In the genomic region with DNA sequence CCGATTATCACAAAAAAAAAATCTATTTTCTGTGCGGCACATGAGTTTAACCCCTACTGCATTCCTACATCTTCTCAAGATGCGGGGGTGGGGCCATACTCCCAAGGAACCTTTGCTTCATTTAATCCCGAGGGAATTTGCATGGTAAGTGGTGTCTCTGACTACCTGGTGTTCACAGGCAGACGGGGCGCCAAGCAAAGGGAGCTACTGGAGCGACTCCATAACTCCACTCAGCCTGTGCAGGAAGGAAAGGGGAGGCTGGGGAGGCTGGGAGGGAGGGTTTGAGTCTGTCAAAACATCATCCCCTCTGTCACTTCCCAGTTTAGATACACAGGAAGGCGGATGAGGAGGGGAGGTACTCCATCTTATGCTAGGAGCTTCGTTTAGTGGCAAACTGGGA, we compare ENCODE assay signal across 9 mouse cellular contexts.
A peak's percentile ranks its signal among the peaks of the same experiment; 100 is the strongest.
DNase-seq lines count a peak whose midpoint lies in the region; ATAC-seq and TF ChIP-seq lines count a peak whose summit lies in the region.
"Had no signal": no experiment of that assay in that cellular context is flagged by ENCODE, and none has a peak within 500 bp of the region (broad histone marks: within the 10 kb centered on the region; RNA-seq: fewer than 3 reads in every experiment).

No protein-coding gene starts in this region.

- peak overlapping the region; percentile 26 for H3K27ac ChIP-seq in left cerebral cortex, adult 2 months
- peak overlapping the region; percentile 81 for H3K27ac ChIP-seq in embryonic facial prominence, embryonic 13.5 days
- peak overlapping the region; percentile 11; the same call in 1 of the 2 replicates for H3K27ac ChIP-seq in kidney, embryonic 14.5 days (ENCODE audit: low read depth, low read length)

- no peak for ATAC-seq in embryonic facial prominence, embryonic 13.5 days (ENCODE audit: insufficient number of reproducible peaks, insufficient read depth, low FRiP score, low TSS enrichment, low read depth)
- ATAC-seq in kidney, embryonic 14.5 days (ENCODE audit: low FRiP score, low TSS enrichment), result 0 out of 2 replicates have a peak, but pooled peaks have one; percentile 18

- H3K27me3 ChIP-seq in embryonic facial prominence, embryonic 13.5 days, result no peaks in the 10 kb centered on the region
- no peaks in the 10 kb centered on the region for H3K27me3 ChIP-seq in kidney, embryonic 14.5 days (ENCODE audit: control insufficient read depth, insufficient read depth, low read length)

- intact Hi-C loops in left cerebral cortex, adult 2 months (cut with DNase I), result no loop called here
- intact Hi-C loops in left cerebral cortex, postnatal 36 days (cut with DNase I), result no loop called here

- H3K4me1 ChIP-seq in embryonic facial prominence, embryonic 13.5 days, result peaks cover 48% of the 10 kb centered on the region
- H3K4me1 ChIP-seq in kidney, embryonic 14.5 days (ENCODE audit: control insufficient read depth, insufficient read depth, low read length), result 0 out of 2 replicates have a peak, but pooled peaks cover 7% of the 10 kb centered on the region

- no peak overlapping the region for H3K4me3 ChIP-seq in left cerebral cortex, adult 2 months
- no peak overlapping the region for H3K4me3 ChIP-seq in embryonic facial prominence, embryonic 13.5 days
- H3K4me3 ChIP-seq in kidney, embryonic 14.5 days (ENCODE audit: low read length), result no peak overlapping the region

- H3K4me2 ChIP-seq in embryonic facial prominence, embryonic 13.5 days, result no peak overlapping the region
- H3K4me2 ChIP-seq in kidney, embryonic 14.5 days (replicated peaks; ENCODE audit: low read depth, low read length), result no peak overlapping the region

- H3K36me3 ChIP-seq in embryonic facial prominence, embryonic 13.5 days, result peaks cover 84% of the 10 kb centered on the region
- peaks cover 96% of the 10 kb centered on the region for H3K36me3 ChIP-seq in kidney, embryonic 14.5 days (ENCODE audit: control insufficient read depth, insufficient read depth, low read length)

- H3K9ac ChIP-seq in embryonic facial prominence, embryonic 13.5 days, result no peak overlapping the region
- H3K9ac ChIP-seq in kidney, embryonic 14.5 days (ENCODE audit: low read depth, low read length), result no peak overlapping the region

- TF ChIP-seq CTCF in left cerebral cortex, adult 2 months (IDR thresholded peaks at IDR 0.05), result no peak

- no peaks in the 10 kb centered on the region for H3K9me3 ChIP-seq in embryonic facial prominence, embryonic 13.5 days
- no peaks in the 10 kb centered on the region for H3K9me3 ChIP-seq in kidney, embryonic 14.5 days (ENCODE audit: control insufficient read depth, low read length)
- H3K9me3 ChIP-seq: G1E had no signal

- no peak for DNase-seq in left cerebral cortex, adult 2 months (ENCODE audit: extremely low spot score in 1 of 2, low spot score in 2 of 2)
- no peak for DNase-seq in left cerebral cortex, postnatal 36 days (ENCODE audit: low spot score in 2 of 2)
- DNase-seq in lung, postnatal 25 days (ENCODE audit: low spot score), result peak; percentile 56
- DNase-seq in embryo, embryonic 9.5 days (ENCODE audit: extremely low spot score), result no peak
- DNase-seq in adrenal gland, postnatal 25 days, result no peak
- no peak for DNase-seq in retina, embryonic 14.5 days (ENCODE audit: low spot score)

- 56% methylated on average over 9 of the region's 9 CpGs for WGBS in embryonic facial prominence, embryonic 13.5 days
- WGBS in kidney, embryonic 14.5 days, result 43% methylated on average over 9 of the region's 9 CpGs

Comparison
In these comparisons a context has a peak if more than half of its experiments do, and no peak if none do; other contexts are left out.
1. H3K27ac ChIP-seq: peak in every context shown above with its lines; median percentile 81 in embryonic facial prominence, embryonic 13.5 days; 26 in left cerebral cortex, adult 2 months; 11 in kidney, embryonic 14.5 days.